Mouse (Mus musculus): ENCODE results near the gene 5031439G07Rik.

DNA sequence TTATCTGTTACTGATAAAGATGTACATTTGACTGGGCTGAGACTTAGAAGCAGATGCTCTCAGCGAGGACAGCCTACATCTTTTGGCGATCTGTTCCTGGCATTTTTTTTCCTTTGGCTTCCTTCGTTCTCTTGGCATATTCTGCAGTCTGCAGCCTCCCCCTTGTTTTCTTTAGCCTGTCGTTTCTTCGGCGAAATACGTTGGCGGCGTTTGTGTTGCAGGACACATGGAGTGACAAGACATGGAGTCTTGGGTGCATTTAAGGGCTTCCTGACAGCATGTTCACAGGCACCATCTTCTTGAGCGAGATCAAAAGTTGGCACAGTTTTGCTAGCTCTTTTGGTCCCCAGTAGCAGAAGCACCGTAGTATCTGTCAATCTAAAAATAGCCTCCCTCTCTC, 27.4 kb upstream of the 5031439G07Rik start:
- TF ChIP-seq CTCF (IDR thresholded peaks at IDR 0.05; ENCODE audit: control insufficient read depth, insufficient read depth, low read length): no peak
- no peak for TF ChIP-seq POLR2A (IDR thresholded peaks at IDR 0.05; ENCODE audit: borderline replicate concordance, control insufficient read depth, low read depth, low read length)
